Mouse (Mus musculus) common myeloid progenitor, adult 5-6 weeks (primary cell): Measurements from ENCODE around the gene Ahnak. TPM values are rescaled to one million over a fixed set of nuclear protein-coding genes. Genes with fewer than 3 reads are reported as not detected.
A peak's percentile ranks its signal among the peaks of the same experiment; 100 is the strongest.
"Not testable (repeated sequence)": the region's sequence is repeated elsewhere in the genome, so short reads cannot be mapped to it uniquely, and the experiment has no call there.

Experiments
- ATAC-seq: replicated peaks from 2 replicates; pipeline ENCODE4 v1.8.0; 2016; ENCODE audit warnings: low read depth, mild to moderate bottlenecking, moderate TSS enrichment, inconsistent platforms; ENCODE audit not compliant: poor library complexity, severe bottlenecking
- total RNA-seq: library from RNA; stranded (forward); fragments of 200-1000, 187-1606 nt; gene quantifications from 2 replicates; pipeline ENCODE4 v1.2.3, GENCODE M21; 2017

The Ahnak gene
- total RNA-seq, 1 experiment from 2014 or later = 14.1 TPM

GRCm38 (mm10) chr19:8991871-8992735, 3.0 kb downstream of the Ahnak start:
- no peak for ATAC-seq

DNA sequence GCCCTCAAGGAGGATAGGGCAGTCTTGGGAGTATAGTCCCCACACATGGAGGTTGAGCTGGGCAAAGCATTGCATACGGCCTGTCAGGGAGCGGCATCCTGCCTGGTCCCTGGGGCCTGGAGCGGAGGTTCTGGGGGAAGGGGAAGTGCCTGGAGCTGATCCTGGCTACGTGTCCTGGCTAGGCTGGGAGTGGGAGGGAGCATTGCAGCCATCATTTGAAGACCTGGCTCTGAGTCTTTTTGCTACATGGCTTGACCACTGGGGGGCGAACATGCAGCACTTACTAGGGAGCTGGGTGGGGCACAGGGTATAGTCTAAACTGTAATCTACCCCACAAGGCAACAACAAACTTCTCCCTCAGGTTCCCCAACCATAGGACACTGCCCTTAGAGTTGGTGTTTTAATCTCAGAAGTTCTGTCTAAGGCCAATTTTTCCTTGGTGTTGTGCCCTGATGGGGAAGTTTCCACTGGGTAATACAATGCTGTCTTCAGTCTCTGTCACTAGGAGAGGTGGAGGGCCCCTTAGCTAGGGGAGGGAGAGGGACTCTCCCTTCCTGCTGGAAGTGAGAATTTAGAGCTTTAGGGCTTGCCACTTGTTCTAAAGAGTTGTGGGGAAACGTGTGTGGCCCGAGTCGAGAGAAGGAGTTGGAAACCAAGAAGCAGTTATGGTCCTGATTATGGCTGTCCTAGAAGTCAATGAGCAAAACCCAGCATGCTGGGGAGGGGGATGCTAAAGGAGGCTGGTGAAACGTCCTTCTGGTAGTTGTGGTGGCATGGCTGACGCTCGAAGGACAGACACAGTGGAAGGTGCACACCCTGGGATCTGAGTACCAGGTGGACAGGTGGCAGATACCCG, 3.9 kb downstream of the Ahnak start:
- ATAC-seq = peak; percentile 69

GRCm38 (mm10) chr19:8993625-8993912, 4.5 kb downstream of the Ahnak start:
- no peak for ATAC-seq

- ATAC-seq = no peak
Measured at GRCm38 (mm10) chr19:8994813-8995607, 5.9 kb downstream of the Ahnak start.

DNA sequence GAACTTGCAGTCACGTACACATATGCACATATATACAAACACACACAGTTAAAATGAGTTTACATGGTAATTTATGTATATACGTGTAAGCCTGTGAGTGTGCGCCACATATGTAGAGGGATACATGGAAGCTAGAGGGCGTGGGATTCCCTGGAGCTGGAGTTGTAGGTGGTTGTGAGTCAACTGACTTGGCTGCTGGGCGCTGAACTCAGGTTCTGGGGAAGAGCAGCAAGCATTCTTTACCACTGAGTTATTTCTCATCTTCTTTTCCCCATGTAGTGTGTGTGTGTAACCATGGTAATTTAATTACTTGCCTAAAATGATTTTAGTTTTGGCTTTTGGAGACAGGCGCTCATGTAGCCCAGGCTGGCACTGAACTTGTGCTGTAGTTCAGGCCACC, 7.5 kb downstream of the Ahnak start:
- ATAC-seq = no peak

GRCm38 (mm10) chr19:8997546-8997945, 8.5 kb downstream of the Ahnak start:
- ATAC-seq = peak; percentile 89

DNA sequence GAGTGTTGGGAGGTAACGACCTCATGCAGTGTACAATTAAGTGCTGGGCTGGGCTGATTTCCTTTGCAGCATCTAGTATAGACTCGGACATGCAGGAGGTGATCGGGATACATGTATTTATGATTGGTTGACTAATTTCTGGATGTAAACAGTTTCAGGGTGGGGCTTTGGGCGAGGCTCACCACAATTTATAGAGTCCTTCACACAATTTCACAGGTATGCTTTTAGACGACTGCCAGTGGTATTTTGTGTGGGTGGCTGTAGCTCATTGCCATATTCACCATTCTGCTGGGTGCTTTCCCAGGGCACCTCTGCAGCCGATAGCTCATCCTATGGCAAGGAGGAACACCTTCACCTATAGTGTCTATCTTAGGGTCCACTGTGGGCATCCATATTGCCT, 9.5 kb downstream of the Ahnak start:
- ATAC-seq = no peak

- ATAC-seq = no peak
Measured at GRCm38 (mm10) chr19:8999223-8999622, 10.1 kb downstream of the Ahnak start.

DNA sequence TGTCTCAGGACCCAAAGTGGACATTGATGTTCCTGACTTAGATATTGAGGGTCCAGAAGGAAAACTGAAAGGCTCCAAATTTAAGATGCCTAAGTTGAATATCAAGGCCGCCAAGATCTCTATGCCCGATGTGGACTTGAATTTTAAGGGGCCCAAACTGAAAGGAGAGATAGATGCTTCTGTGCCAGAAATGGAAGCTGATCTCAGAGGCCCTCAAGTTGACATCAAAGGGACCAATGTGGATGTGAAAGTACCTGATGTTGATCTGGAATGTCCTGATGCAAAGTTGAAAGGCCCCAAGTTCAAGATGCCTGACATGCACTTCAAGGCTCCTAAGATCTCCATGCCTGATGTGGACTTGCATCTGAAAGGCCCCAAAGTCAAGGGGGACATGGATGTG, 17.8 kb downstream of the Ahnak start:
- not testable (repeated sequence) for ATAC-seq

GRCm38 (mm10) chr19:9019298-9019697, 30.2 kb downstream of the Ahnak start:
- ATAC-seq = no peak

DNA sequence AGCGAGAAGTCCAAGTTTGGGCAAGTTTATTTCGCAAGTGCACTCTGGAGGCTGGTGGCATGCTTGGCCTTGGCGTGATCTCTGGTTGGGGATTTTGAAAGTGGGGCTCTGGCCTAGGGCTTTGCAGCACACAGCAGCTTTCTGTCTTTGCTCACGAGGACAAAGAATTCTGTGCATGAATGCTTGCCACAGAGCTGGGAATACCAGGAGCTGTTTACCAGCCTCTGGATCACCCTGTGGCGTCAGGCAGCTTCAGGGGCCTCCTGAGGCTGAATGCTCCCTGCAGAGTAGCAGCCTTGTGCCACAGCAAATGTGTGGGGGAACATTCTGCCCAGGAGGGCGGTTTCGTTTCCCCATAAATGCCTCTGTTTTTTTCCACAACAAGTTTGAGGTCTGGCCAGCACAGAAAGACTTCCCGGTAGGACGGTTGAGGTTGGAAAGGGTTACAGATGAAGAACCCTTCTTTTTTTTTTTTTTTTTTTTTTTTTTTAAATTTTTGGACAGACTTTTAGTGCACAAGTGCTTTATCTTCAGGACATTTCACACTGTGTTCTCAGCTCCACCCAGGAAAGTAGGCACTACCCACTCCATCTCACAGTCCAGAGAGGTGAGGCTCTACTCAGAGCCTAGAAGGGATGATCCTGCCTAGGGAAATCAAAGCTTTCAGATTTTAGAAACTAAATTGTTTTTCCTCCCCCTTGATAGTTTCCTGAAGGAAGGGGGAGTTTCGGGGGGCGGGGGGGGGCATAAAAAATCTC, 34.1 kb downstream of the Ahnak start:
- peak; percentile 85 for ATAC-seq

GRCm38 (mm10) chr19:9025562-9026257, 36.6 kb downstream of the Ahnak start:
- ATAC-seq = no peak

- ATAC-seq = no peak
Measured at GRCm38 (mm10) chr19:9026634-9027033, 37.5 kb downstream of the Ahnak start.

DNA sequence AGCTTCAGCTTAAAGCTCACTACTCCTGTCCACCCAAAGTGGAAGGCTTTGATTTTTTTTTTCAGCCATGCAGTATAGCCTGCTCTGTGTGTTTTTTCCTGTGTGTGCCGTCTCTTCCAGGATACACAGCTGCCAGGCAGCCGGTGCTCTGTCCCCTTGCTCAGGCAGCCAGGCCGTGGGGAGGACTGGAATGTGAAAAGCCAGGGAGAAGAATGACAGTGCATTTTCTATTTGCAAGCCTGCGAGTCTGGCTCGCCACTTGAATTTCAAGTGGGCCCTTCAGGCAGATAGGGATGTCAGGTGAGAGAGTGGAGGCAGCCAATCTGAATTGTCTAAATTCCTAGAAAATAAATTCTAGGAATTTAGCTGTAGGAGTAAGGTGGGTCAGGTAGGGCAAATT, 38.7 kb downstream of the Ahnak start:
- no peak for ATAC-seq

DNA sequence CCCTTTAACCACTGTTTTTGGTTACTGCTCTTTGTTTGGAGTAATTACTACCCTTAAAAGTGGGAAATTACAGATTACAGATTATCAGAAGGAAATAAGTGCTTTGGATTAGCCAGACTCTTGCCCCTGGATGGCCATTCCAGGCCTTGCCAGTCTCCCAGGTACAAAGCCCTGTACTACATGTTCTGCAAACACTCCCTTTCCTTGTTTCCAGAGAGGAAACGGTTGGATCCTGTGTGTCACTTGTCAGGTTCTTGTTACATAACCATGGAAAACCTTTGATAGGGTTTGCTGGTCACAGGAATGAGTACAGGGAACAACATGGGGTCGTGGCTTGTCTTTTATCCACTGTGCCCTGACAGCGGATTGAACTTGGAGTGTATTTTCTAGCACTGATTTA, 39.3 kb downstream of the Ahnak start:
- no peak for ATAC-seq

GRCm38 (mm10) chr19:9029640-9030262, 40.7 kb downstream of the Ahnak start:
- ATAC-seq = no peak

GRCm38 (mm10) chr19:9032502-9033129, 43.5 kb downstream of the Ahnak start:
- ATAC-seq = no peak
